Mouse (Mus musculus): ENCODE results near the gene Gstcd.

The Gstcd gene

GRCm38 (mm10) chr3:132939006-132939405 is 152.8 kb downstream of the Gstcd start:
- peak; percentile 91 for DNase-seq

GRCm38 (mm10) chr3:132934649-132935048 is 157.2 kb downstream of the Gstcd start:
- DNase-seq: no peak
